Comparison of ENCODE assay signal across 8 mouse cellular contexts in genomic region chr17:69563165-69563564, GRCm38 (mm10).
DNase-seq lines count a peak whose midpoint lies in the region; ATAC-seq and TF ChIP-seq lines count a peak whose summit lies in the region.

No protein-coding gene starts in this region.

- H3K4me1 ChIP-seq in heart, embryonic 12.5 days (replicated peaks) = no peaks in the 10 kb centered on the region
- H3K4me1 ChIP-seq in lung, adult 2 months (ENCODE audit: control insufficient read depth, insufficient read depth, low read length) = no peaks in the 10 kb centered on the region

- intact Hi-C loops in heart, postnatal 25 days (cut with DNase I) = no loop called here

- no peak overlapping the region for H3K9ac ChIP-seq in heart, embryonic 12.5 days

- 0 out of 2 replicates have a peak, but pooled peaks have one; percentile 6 for TF ChIP-seq CTCF in lung, adult 2 months (IDR thresholded peaks at IDR 0.05; ENCODE audit: insufficient read depth, low read length)

- TF ChIP-seq POLR2A in lung, adult 2 months (IDR thresholded peaks at IDR 0.05; ENCODE audit: borderline replicate concordance, extremely low read depth, low read depth, low read length) = no peak

- 21% methylated on average over 4 of the region's 4 CpGs for WGBS in heart, embryonic 12.5 days
- 13% methylated on average over 4 of the region's 4 CpGs for WGBS in lung, adult 2 months

- DNase-seq in heart, adult 18-20 months = peak; percentile 10 to 38
- DNase-seq in heart, postnatal 25 days (ENCODE audit: low spot score) = no peak
- peak; percentile 57 to 76 for DNase-seq in cerebellum, postnatal 36 days
- peak; percentile 13 to 49 for DNase-seq in kidney, postnatal 36 days
- DNase-seq in lung, adult 2 months = peak; percentile 3
- peak; percentile 30 for DNase-seq in retina, adult 2 months (ENCODE audit: low read depth, low spot score)
- DNase-seq in thymus, postnatal 25 days = no peak

- H3K27ac ChIP-seq in heart, embryonic 12.5 days (ENCODE audit: poor library complexity, severe bottlenecking) = no peak overlapping the region

- H3K36me3 ChIP-seq in heart, embryonic 12.5 days = no peaks in the 10 kb centered on the region

- no peak overlapping the region for H3K4me3 ChIP-seq in heart, embryonic 12.5 days
- H3K4me3 ChIP-seq in lung, adult 2 months (replicated peaks; ENCODE audit: extremely low read depth, low read depth, low read length) = no peak overlapping the region

- ATAC-seq in heart, embryonic 12.5 days (ENCODE audit: insufficient number of reproducible peaks, low FRiP score) = peak; percentile 57; the same call in 1 of the 2 replicates

- no peak overlapping the region for H3K4me2 ChIP-seq in heart, embryonic 12.5 days

- no peaks in the 10 kb centered on the region for H3K27me3 ChIP-seq in heart, embryonic 12.5 days (replicated peaks)

- no peaks in the 10 kb centered on the region for H3K9me3 ChIP-seq in heart, embryonic 12.5 days (replicated peaks)

Comparison
In these comparisons a context has a peak if more than half of its experiments do, and no peak if none do; other contexts are left out.
1. DNase-seq: peak in heart, adult 18-20 months (2 of 2), cerebellum, postnatal 36 days (2 of 2), kidney, postnatal 36 days (2 of 2), lung, adult 2 months (single experiment) and retina, adult 2 months (single experiment); none in heart, postnatal 25 days (single experiment) and thymus, postnatal 25 days (single experiment).